Mouse (Mus musculus): ENCODE measurements around the gene Slc37a2. TPM values are rescaled to one million over a fixed set of nuclear protein-coding genes. Genes with fewer than 3 reads are reported as not detected.
A peak's percentile ranks its signal among the peaks of the same experiment; 100 is the strongest.

Slc37a2 gene
- polyA plus RNA-seq, 1 experiment: 186 TPM

- H3K4me3 ChIP-seq (ENCODE audit: insufficient read depth, low read length): no peak overlapping the region; the same call in 1 of the 2 replicates
- no peak for TF ChIP-seq CTCF (IDR thresholded peaks at IDR 0.05; ENCODE audit: low read depth, low read length)
- no peak for TF ChIP-seq POLR2A (IDR thresholded peaks at IDR 0.05; ENCODE audit: borderline replicate concordance, low read depth, low read length)
- peak overlapping the region; percentile 98 for H3K27ac ChIP-seq (ENCODE audit: insufficient read depth, low read depth, low read length)
- peaks cover 78% of the 10 kb centered on the region for H3K4me1 ChIP-seq (ENCODE audit: control insufficient read depth, insufficient read depth, low read length)
Observed at GRCm38 (mm10) chr9:37247429-37247828, 8.1 kb downstream of the Slc37a2 start.

- TF ChIP-seq POLR2A (IDR thresholded peaks at IDR 0.05; ENCODE audit: borderline replicate concordance, low read depth, low read length) (no peak), CTCF (IDR thresholded peaks at IDR 0.05; ENCODE audit: low read depth, low read length) (no peak)
- Histone ChIP-seq H3K4me3 (ENCODE audit: insufficient read depth, low read length) (no peak overlapping the region), H3K27ac (ENCODE audit: insufficient read depth, low read depth, low read length) (peak overlapping the region; percentile 98), H3K4me1 (ENCODE audit: control insufficient read depth, insufficient read depth, low read length) (peaks cover 82% of the 10 kb centered on the region)
Observed at GRCm38 (mm10) chr9:37245810-37246209, 9.7 kb downstream of the Slc37a2 start.

GRCm38 (mm10) chr9:37245404-37245803 lies 10.1 kb downstream of the Slc37a2 start:
- TF ChIP-seq POLR2A (IDR thresholded peaks at IDR 0.05; ENCODE audit: borderline replicate concordance, low read depth, low read length) (no peak), CTCF (IDR thresholded peaks at IDR 0.05; ENCODE audit: low read depth, low read length) (no peak)
- H3K4me1 ChIP-seq (ENCODE audit: control insufficient read depth, insufficient read depth, low read length): peaks cover 81% of the 10 kb centered on the region
- no peak overlapping the region for H3K4me3 ChIP-seq (ENCODE audit: insufficient read depth, low read length)
- peak overlapping the region; percentile 98 for H3K27ac ChIP-seq (ENCODE audit: insufficient read depth, low read depth, low read length)

- Histone ChIP-seq H3K4me1 (ENCODE audit: control insufficient read depth, insufficient read depth, low read length) (peaks cover 83% of the 10 kb centered on the region), H3K27ac (ENCODE audit: insufficient read depth, low read depth, low read length) (no peak overlapping the region), H3K4me3 (ENCODE audit: insufficient read depth, low read length) (no peak overlapping the region)
- TF ChIP-seq CTCF (IDR thresholded peaks at IDR 0.05; ENCODE audit: low read depth, low read length) (no peak), POLR2A (IDR thresholded peaks at IDR 0.05; ENCODE audit: borderline replicate concordance, low read depth, low read length) (no peak)
Observed at GRCm38 (mm10) chr9:37244600-37244999, 10.9 kb downstream of the Slc37a2 start.

- H3K4me1 ChIP-seq (ENCODE audit: control insufficient read depth, insufficient read depth, low read length): peaks cover 71% of the 10 kb centered on the region
- no peak overlapping the region for H3K4me3 ChIP-seq (ENCODE audit: insufficient read depth, low read length)
- no peak for TF ChIP-seq POLR2A (IDR thresholded peaks at IDR 0.05; ENCODE audit: borderline replicate concordance, low read depth, low read length)
- no peak for TF ChIP-seq CTCF (IDR thresholded peaks at IDR 0.05; ENCODE audit: low read depth, low read length)
- no peak overlapping the region for H3K27ac ChIP-seq (ENCODE audit: insufficient read depth, low read depth, low read length)
Observed at GRCm38 (mm10) chr9:37242764-37243163, 12.8 kb downstream of the Slc37a2 start.

GRCm38 (mm10) chr9:37235951-37236737 lies 19.4 kb downstream of the Slc37a2 start:
- TF ChIP-seq POLR2A (IDR thresholded peaks at IDR 0.05; ENCODE audit: borderline replicate concordance, low read depth, low read length) (no peak), CTCF (IDR thresholded peaks at IDR 0.05; ENCODE audit: low read depth, low read length) (no peak)
- Histone ChIP-seq H3K27ac (ENCODE audit: insufficient read depth, low read depth, low read length) (peak overlapping the region; percentile 75), H3K4me1 (ENCODE audit: control insufficient read depth, insufficient read depth, low read length) (peaks cover 75% of the 10 kb centered on the region), H3K4me3 (ENCODE audit: insufficient read depth, low read length) (no peak overlapping the region)

- no peak overlapping the region for H3K27ac ChIP-seq (ENCODE audit: insufficient read depth, low read depth, low read length)
- TF ChIP-seq CTCF (IDR thresholded peaks at IDR 0.05; ENCODE audit: low read depth, low read length) (no peak), POLR2A (IDR thresholded peaks at IDR 0.05; ENCODE audit: borderline replicate concordance, low read depth, low read length) (no peak)
- H3K4me1 ChIP-seq (ENCODE audit: control insufficient read depth, insufficient read depth, low read length): peaks cover 68% of the 10 kb centered on the region
- H3K4me3 ChIP-seq (ENCODE audit: insufficient read depth, low read length): no peak overlapping the region
Observed at GRCm38 (mm10) chr9:37232201-37233195, 23.0 kb downstream of the Slc37a2 start.

- peaks cover 51% of the 10 kb centered on the region for H3K4me1 ChIP-seq (ENCODE audit: control insufficient read depth, insufficient read depth, low read length)
Observed at GRCm38 (mm10) chr9:37230486-37231195, 24.9 kb downstream of the Slc37a2 start.

GRCm38 (mm10) chr9:37229880-37230325 lies 25.6 kb downstream of the Slc37a2 start:
- 0 out of 2 replicates have a peak overlapping the region, but pooled peaks have one; percentile 9 for H3K27ac ChIP-seq (ENCODE audit: insufficient read depth, low read depth, low read length)
- no peak overlapping the region for H3K4me3 ChIP-seq (ENCODE audit: insufficient read depth, low read length)
- TF ChIP-seq POLR2A (IDR thresholded peaks at IDR 0.05; ENCODE audit: borderline replicate concordance, low read depth, low read length): no peak
- TF ChIP-seq CTCF (IDR thresholded peaks at IDR 0.05; ENCODE audit: low read depth, low read length): 0 out of 2 replicates have a peak, but pooled peaks have one; percentile 6
- H3K4me1 ChIP-seq (ENCODE audit: control insufficient read depth, insufficient read depth, low read length): peaks cover 44% of the 10 kb centered on the region

More at GRCm38 (mm10) chr9:37230486-37231195, 24.9 kb downstream of the Slc37a2 start:
- Histone ChIP-seq H3K27ac (ENCODE audit: insufficient read depth, low read depth, low read length) (0 out of 2 replicates have a peak overlapping the region, but pooled peaks have one; percentile 9), H3K4me3 (ENCODE audit: insufficient read depth, low read length) (no peak overlapping the region)
- TF ChIP-seq CTCF (IDR thresholded peaks at IDR 0.05; ENCODE audit: low read depth, low read length) (no peak), POLR2A (IDR thresholded peaks at IDR 0.05; ENCODE audit: borderline replicate concordance, low read depth, low read length) (no peak)

Data from bone marrow macrophage, adult 2 months (primary cell).